Mouse (Mus musculus): ENCODE measurements at regions not wholly inside any gene's neighbourhood (a gene's known extent, or its start where the extent isn't known, plus 50 kb on each side); places are given as distances from the start of the nearest gene placed in this dataset.

DNA sequence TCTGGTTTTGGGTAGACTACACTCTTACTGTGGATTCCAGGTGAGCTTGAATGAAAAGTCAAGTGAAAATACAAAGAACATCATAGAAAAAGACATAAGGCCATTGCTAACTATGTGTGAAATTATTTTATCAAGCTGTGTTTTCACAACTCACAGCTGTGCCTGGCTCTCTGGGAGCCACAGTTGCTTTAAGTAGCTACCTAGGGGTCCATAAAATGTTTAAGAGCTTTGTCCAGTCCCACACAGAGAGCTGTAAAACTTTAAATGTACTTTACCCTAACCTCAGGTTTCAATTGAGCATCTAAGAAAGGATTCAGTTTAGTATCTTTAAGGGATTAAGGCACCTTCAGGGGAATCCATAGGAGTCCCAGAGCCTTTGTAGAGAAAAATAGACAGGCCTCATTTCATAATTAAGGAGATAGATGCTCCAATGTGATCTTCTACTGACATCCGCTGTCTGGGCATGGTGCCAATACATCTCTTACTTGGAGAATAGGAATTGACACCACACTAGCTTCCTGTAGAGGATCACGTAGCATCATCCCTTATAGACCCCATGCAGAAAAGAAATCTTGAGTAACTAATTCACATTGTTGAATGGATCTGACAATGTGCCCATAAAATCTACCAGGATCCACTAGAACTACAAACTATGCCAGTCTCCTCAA, 626.5 kb downstream of the Gsdmc2 start:
- no peaks in the 10 kb centered on the region for H3K36me3 ChIP-seq (ENCODE audit: control insufficient read depth, insufficient read depth, low read length)
- WGBS: 83% methylated on average over 2 of the region's 2 CpGs
- H3K4me2 ChIP-seq (ENCODE audit: low read depth): no peak overlapping the region
- no peak for ATAC-seq (ENCODE audit: insufficient read depth, low FRiP score, low TSS enrichment)
- H3K4me3 ChIP-seq (ENCODE audit: low read depth, low read length): no peak overlapping the region
- H3K4me1 ChIP-seq (ENCODE audit: control insufficient read depth, insufficient read depth, low read length): no peaks in the 10 kb centered on the region
- DNase-seq (ENCODE audit: low spot score): no peak
- no peaks in the 10 kb centered on the region for H3K27me3 ChIP-seq (ENCODE audit: control insufficient read depth, insufficient read depth, low read length)
- no peaks in the 10 kb centered on the region for H3K9me3 ChIP-seq (ENCODE audit: control insufficient read depth, low read length)
- no peak overlapping the region for H3K9ac ChIP-seq (ENCODE audit: low read length)
- H3K27ac ChIP-seq (ENCODE audit: low read depth, low read length): no peak overlapping the region

DNA sequence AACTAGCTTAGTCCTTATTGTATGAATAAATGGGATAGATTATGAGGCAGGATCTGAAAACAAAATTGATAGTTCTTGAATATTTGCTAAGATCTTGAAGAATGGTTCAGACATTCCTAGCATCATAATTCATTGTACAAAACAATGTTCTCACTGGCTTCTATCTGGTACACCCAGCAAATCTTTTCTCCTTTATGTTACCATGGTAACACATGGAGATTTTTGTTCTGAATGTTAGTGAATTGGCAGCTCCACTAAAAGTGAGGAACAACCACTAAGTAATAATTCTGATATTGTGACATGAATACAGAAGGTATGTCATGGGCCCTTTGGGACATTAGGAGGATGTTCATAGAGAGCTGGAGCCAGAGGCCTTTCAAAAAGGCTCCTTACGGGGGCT, 639.8 kb downstream of the Gsdmc2 start:
- ATAC-seq (ENCODE audit: insufficient read depth, low FRiP score, low TSS enrichment) (no peak), DNase-seq (ENCODE audit: low spot score) (no peak)
- Histone ChIP-seq H3K9ac (ENCODE audit: low read length) (no peak overlapping the region), H3K27ac (ENCODE audit: low read depth, low read length) (no peak overlapping the region), H3K9me3 (ENCODE audit: control insufficient read depth, low read length) (no peaks in the 10 kb centered on the region), H3K4me3 (ENCODE audit: low read depth, low read length) (no peak overlapping the region), H3K4me1 (ENCODE audit: control insufficient read depth, insufficient read depth, low read length) (no peaks in the 10 kb centered on the region), H3K27me3 (ENCODE audit: control insufficient read depth, insufficient read depth, low read length) (no peaks in the 10 kb centered on the region), H3K4me2 (ENCODE audit: low read depth) (no peak overlapping the region), H3K36me3 (ENCODE audit: control insufficient read depth, insufficient read depth, low read length) (no peaks in the 10 kb centered on the region)
- WGBS: 85% methylated on average over 1 of the region's 1 CpGs

DNA sequence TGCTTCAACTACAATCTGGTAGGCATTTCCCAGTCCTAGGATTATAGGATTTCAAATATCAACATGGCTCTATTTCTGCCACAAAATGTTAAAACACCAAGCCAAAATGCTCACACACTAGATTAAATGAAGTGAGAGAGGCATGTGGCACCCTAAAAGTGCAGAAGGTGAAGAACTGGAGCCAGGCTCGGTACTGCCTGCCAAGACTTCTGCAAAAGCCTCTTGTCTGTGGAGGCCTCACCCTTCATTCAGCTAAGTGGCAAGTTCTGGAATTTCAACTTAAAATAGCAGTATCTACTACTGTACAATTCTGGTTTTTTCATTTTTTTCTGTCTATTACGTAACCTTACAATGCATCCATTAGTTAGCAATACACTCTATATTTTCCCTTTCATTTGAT, 649.9 kb downstream of the Gsdmc2 start:
- 94% methylated on average over 2 of the region's 2 CpGs for WGBS
- no peaks in the 10 kb centered on the region for H3K27me3 ChIP-seq (ENCODE audit: control insufficient read depth, insufficient read depth, low read length)
- H3K9ac ChIP-seq (ENCODE audit: low read length): no peak overlapping the region
- no peak overlapping the region for H3K4me2 ChIP-seq (ENCODE audit: low read depth)
- DNase-seq (ENCODE audit: low spot score) (no peak), ATAC-seq (ENCODE audit: insufficient read depth, low FRiP score, low TSS enrichment) (no peak)
- H3K9me3 ChIP-seq (ENCODE audit: control insufficient read depth, low read length): no peaks in the 10 kb centered on the region
- no peaks in the 10 kb centered on the region for H3K4me1 ChIP-seq (ENCODE audit: control insufficient read depth, insufficient read depth, low read length)
- no peaks in the 10 kb centered on the region for H3K36me3 ChIP-seq (ENCODE audit: control insufficient read depth, insufficient read depth, low read length)
- no peak overlapping the region for H3K4me3 ChIP-seq (ENCODE audit: low read depth, low read length)
- no peak overlapping the region for H3K27ac ChIP-seq (ENCODE audit: low read depth, low read length)

DNA sequence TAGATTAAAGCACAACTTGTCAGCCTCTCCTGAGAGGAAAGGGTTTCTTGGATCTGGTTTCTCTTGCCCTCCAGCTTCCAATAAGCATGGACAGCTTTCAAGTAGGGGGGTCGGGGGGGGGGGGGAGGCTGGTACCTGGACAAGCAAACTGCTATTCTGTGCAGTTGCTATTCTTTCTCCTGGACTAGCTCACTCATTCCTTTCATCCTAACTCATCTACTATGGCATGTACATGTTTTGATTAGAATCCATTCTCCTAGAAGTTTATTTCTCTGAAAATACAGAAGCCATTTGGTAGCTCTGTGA, 650.5 kb downstream of the Gsdmc2 start:
- H3K27me3 ChIP-seq (ENCODE audit: control insufficient read depth, insufficient read depth, low read length): no peaks in the 10 kb centered on the region
- no peak overlapping the region for H3K9ac ChIP-seq (ENCODE audit: low read length)
- DNase-seq (ENCODE audit: low spot score) (no peak), ATAC-seq (ENCODE audit: insufficient read depth, low FRiP score, low TSS enrichment) (no peak)
- WGBS: no CpG with 5 or more reads among the region's 1 CpGs
- H3K4me2 ChIP-seq (ENCODE audit: low read depth): no peak overlapping the region
- no peak overlapping the region for H3K4me3 ChIP-seq (ENCODE audit: low read depth, low read length)
- no peak overlapping the region for H3K27ac ChIP-seq (ENCODE audit: low read depth, low read length)
- H3K9me3 ChIP-seq (ENCODE audit: control insufficient read depth, low read length): no peaks in the 10 kb centered on the region
- no peaks in the 10 kb centered on the region for H3K36me3 ChIP-seq (ENCODE audit: control insufficient read depth, insufficient read depth, low read length)
- H3K4me1 ChIP-seq (ENCODE audit: control insufficient read depth, insufficient read depth, low read length): no peaks in the 10 kb centered on the region

DNA sequence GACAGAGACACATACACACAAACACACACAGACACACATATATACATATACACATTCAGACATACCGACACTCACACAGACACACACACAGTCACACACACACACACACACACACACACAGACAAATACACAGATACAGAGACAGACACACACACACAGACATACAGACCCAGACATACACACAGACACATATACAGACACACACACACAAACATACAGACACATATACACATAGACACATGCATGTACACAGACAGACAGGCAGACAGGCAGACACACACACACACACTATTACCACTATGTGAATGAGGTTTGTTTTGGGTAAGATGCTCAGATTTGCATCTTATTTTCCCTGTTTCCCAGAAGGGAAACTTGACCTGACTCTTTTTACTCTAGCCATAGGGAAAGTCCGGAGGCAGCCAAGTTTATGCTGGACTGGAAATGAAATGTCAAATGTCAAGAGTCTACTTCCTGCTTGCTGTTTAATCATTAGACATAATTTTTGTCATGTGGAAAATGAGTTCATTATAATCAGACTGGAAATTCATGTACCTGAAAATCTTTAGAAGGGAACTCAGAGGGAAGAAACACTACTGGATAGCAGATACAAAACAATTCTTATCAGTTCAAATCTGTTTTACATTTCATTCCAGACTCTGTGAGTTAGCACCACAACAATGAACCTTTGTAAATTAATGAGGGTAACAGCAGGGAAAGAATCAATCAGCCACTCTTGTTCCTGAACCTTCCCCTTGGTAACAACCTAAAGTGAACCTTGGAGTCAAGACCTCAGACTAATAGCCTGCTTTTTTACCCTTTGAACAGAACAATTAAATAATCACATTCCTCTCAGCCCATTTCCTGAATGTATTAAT, 651.1 kb downstream of the Gsdmc2 start:
- DNase-seq (ENCODE audit: low spot score) (no peak), ATAC-seq (ENCODE audit: insufficient read depth, low FRiP score, low TSS enrichment) (no peak)
- no peaks in the 10 kb centered on the region for H3K4me1 ChIP-seq (ENCODE audit: control insufficient read depth, insufficient read depth, low read length)
- H3K9me3 ChIP-seq (ENCODE audit: control insufficient read depth, low read length): no peaks in the 10 kb centered on the region
- H3K36me3 ChIP-seq (ENCODE audit: control insufficient read depth, insufficient read depth, low read length): no peaks in the 10 kb centered on the region
- WGBS: 63% methylated on average over 2 of the region's 2 CpGs
- H3K27ac ChIP-seq (ENCODE audit: low read depth, low read length): no peak overlapping the region
- H3K9ac ChIP-seq (ENCODE audit: low read length): no peak overlapping the region
- H3K4me3 ChIP-seq (ENCODE audit: low read depth, low read length): no peak overlapping the region
- H3K27me3 ChIP-seq (ENCODE audit: control insufficient read depth, insufficient read depth, low read length): no peaks in the 10 kb centered on the region
- H3K4me2 ChIP-seq (ENCODE audit: low read depth): no peak overlapping the region

DNA sequence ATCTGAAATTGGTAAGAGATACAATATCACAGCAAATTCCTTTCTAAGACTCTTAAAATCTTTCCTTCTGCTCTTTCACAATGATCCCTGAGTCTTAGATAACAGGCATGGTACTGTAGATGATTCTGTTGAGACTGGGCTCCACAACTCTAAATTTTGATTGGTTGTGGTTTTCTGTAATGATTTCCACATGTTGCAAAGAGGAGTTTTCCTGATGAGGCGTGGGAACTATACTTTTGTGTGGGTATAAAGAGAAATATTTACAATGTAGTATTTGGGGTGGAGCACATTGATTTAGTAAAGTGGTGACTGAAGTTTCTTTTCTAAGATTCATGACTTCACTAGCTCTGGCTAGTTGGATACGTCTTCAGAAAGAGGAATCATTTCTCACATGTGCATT, 653.2 kb downstream of the Gsdmc2 start:
- no peak overlapping the region for H3K27ac ChIP-seq (ENCODE audit: low read depth, low read length)
- ATAC-seq (ENCODE audit: insufficient read depth, low FRiP score, low TSS enrichment): no peak
- H3K4me1 ChIP-seq (ENCODE audit: control insufficient read depth, insufficient read depth, low read length): no peaks in the 10 kb centered on the region
- no peaks in the 10 kb centered on the region for H3K9me3 ChIP-seq (ENCODE audit: control insufficient read depth, low read length)
- H3K4me2 ChIP-seq (ENCODE audit: low read depth): no peak overlapping the region
- H3K36me3 ChIP-seq (ENCODE audit: control insufficient read depth, insufficient read depth, low read length): no peaks in the 10 kb centered on the region
- WGBS: 69% methylated on average over 2 of the region's 2 CpGs
- H3K9ac ChIP-seq (ENCODE audit: low read length): no peak overlapping the region
- no peak for DNase-seq (ENCODE audit: low spot score)
- H3K27me3 ChIP-seq (ENCODE audit: control insufficient read depth, insufficient read depth, low read length): no peaks in the 10 kb centered on the region
- no peak overlapping the region for H3K4me3 ChIP-seq (ENCODE audit: low read depth, low read length)

DNA sequence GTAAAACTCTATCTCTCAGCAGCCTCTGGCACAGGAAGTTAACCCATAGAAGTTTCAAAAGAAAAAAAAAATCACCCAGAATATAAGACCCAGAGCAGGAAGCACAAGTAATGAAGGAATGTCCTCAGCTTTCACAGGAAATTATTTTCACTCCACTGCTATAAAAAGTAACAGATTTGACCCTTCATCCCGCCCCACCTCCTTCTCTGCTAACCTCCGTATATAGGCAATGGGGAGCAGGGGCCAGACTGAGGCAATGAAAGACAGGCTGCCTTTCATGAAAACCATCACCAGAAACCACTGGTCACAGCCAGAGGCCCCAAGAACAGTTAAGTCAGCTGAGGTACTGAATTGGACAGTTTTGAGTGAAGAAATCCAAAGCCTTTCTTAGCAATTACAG, 654.9 kb downstream of the Gsdmc2 start:
- no peak overlapping the region for H3K9ac ChIP-seq (ENCODE audit: low read length)

DNA sequence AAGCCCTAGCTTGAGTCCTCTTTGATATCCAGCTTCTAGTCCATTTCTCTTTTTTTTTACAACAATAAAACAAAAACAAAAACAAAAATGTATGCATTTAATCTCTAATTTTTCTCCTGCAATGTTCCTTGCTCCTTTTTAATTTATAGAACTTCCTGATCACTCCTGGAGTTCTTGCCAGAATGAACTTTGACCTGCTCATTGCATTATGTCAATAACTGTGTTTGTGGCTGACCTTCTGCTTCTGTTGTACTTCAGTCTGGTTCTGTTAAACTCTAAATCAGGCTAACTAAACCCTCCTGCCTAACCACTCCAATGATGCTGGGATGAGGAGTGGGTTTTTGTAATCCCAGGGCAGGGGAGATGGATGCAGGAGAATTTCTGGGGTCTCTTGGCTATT, 674.0 kb downstream of the Gsdmc2 start:
- Histone ChIP-seq H3K4me1 (ENCODE audit: control insufficient read depth, insufficient read depth, low read length) (no peaks in the 10 kb centered on the region), H3K27ac (ENCODE audit: low read depth, low read length) (no peak overlapping the region), H3K9me3 (ENCODE audit: control insufficient read depth, low read length) (no peaks in the 10 kb centered on the region), H3K36me3 (ENCODE audit: control insufficient read depth, insufficient read depth, low read length) (no peaks in the 10 kb centered on the region), H3K4me2 (ENCODE audit: low read depth) (no peak overlapping the region), H3K4me3 (ENCODE audit: low read depth, low read length) (no peak overlapping the region), H3K9ac (ENCODE audit: low read length) (no peak overlapping the region), H3K27me3 (ENCODE audit: control insufficient read depth, insufficient read depth, low read length) (no peaks in the 10 kb centered on the region)
- ATAC-seq (ENCODE audit: insufficient read depth, low FRiP score, low TSS enrichment) (no peak), DNase-seq (ENCODE audit: low spot score) (no peak)

More for the DNA sequence above, 654.9 kb downstream of the Gsdmc2 start:
- no peak for DNase-seq (ENCODE audit: low spot score)
- Histone ChIP-seq H3K27me3 (ENCODE audit: control insufficient read depth, insufficient read depth, low read length) (no peaks in the 10 kb centered on the region), H3K9me3 (ENCODE audit: control insufficient read depth, low read length) (no peaks in the 10 kb centered on the region), H3K4me3 (ENCODE audit: low read depth, low read length) (no peak overlapping the region), H3K4me2 (ENCODE audit: low read depth) (no peak overlapping the region), H3K36me3 (ENCODE audit: control insufficient read depth, insufficient read depth, low read length) (no peaks in the 10 kb centered on the region), H3K4me1 (ENCODE audit: control insufficient read depth, insufficient read depth, low read length) (no peaks in the 10 kb centered on the region), H3K27ac (ENCODE audit: low read depth, low read length) (no peak overlapping the region)
- ATAC-seq (ENCODE audit: insufficient read depth, low FRiP score, low TSS enrichment): no peak
- 50% methylated on average over 2 of the region's 2 CpGs for WGBS

DNA sequence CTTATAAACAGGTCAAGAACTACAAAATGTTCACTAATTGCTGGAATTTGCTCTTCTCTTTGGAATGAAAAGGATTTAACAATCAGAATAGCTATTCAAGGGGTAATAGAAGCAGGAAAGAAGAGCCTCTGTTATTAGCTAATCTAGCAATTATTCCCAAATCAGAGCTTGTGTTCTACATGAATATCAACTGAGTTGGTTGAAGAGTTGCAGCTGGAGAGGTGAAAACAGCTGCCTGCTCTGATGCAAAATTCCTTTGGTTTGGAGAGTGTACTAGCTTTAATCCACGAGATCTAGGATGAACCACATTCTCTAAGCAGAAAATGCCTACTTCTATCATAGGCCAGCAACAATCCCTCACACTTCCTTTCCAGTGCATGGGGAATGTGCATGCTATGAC, 674.8 kb downstream of the Gsdmc2 start:
- no peaks in the 10 kb centered on the region for H3K9me3 ChIP-seq (ENCODE audit: control insufficient read depth, low read length)
- no peaks in the 10 kb centered on the region for H3K27me3 ChIP-seq (ENCODE audit: control insufficient read depth, insufficient read depth, low read length)
- DNase-seq (ENCODE audit: low spot score): no peak
- ATAC-seq (ENCODE audit: insufficient read depth, low FRiP score, low TSS enrichment): no peak
- no peak overlapping the region for H3K4me3 ChIP-seq (ENCODE audit: low read depth, low read length)
- H3K4me1 ChIP-seq (ENCODE audit: control insufficient read depth, insufficient read depth, low read length): no peaks in the 10 kb centered on the region
- no peak overlapping the region for H3K27ac ChIP-seq (ENCODE audit: low read depth, low read length)
- H3K4me2 ChIP-seq (ENCODE audit: low read depth): no peak overlapping the region
- no peak overlapping the region for H3K9ac ChIP-seq (ENCODE audit: low read length)
- 74% methylated on average over 1 of the region's 1 CpGs for WGBS
- H3K36me3 ChIP-seq (ENCODE audit: control insufficient read depth, insufficient read depth, low read length): no peaks in the 10 kb centered on the region
